Mouse (Mus musculus): Measurements from ENCODE around the gene Chd9. TPM values are rescaled to one million over a fixed set of nuclear protein-coding genes. Genes with fewer than 3 reads are reported as not detected.

Gene Chd9
- total RNA-seq, 2 experiments from 2014 or later, result 65.7 to 80.1 TPM

- no peak for DNase-seq
These were observed 254.3 kb downstream of the Chd9 start for GRCm38 (mm10) chr8:91082428-91082827.

- no peak for DNase-seq
These were observed 260.3 kb downstream of the Chd9 start for GRCm38 (mm10) chr8:91088452-91088851.

- DNase-seq, result no peak
These were observed 261.4 kb downstream of the Chd9 start for GRCm38 (mm10) chr8:91089601-91090000.

- no peak for DNase-seq
These were observed 266.0 kb downstream of the Chd9 start for GRCm38 (mm10) chr8:91094135-91094534.

- no peak for DNase-seq
These were observed 270.0 kb downstream of the Chd9 start for GRCm38 (mm10) chr8:91098106-91098505.

Small RNAs within 50 kb of the gene (microRNA-seq; reads per million reads assigned to microRNA genes)
- not detected for gene Gm44382

Other genes starting within 250 kb of the Chd9 start
- gene Gm19935, start 11.0 kb upstream of the Chd9 start, total RNA-seq (2021), result not detected
- gene Rbl2, start 241.7 kb downstream of the Chd9 start, total RNA-seq (2021), result 10 to 100 TPM; 29.5 to 35.9 TPM

All from adrenal gland, postnatal 10 days (tissue).